Mouse (Mus musculus): ENCODE data around the gene Gprin2. TPM values are rescaled to one million over a fixed set of nuclear protein-coding genes. Genes with fewer than 3 reads are reported as not detected.

Gene Gprin2
- polyA plus RNA-seq, 1 experiment from 2014 or later: 0.27 TPM

DNA sequence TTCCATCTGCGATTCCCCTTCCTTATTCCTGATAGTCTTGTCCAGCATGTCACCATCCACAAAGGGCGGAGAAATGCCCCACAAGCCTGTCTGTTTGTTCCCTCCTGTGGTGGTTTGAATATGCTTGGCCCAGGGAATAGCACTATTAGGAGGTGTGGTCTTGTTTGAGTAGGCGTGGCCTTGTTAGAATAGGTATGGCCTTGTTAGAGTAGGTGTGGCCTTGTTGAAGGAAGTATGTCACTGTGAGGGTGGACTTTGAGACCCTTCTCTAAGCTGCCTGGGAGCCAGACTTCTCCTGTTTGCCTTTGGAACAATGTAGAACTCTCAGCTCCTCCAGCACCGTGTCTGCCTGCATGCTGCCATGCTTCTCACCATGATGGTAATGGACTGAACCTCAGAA lies 8.5 kb upstream of the Gprin2 start:
- no peak overlapping the region for H3K27ac ChIP-seq (ENCODE audit: low read length)
- H3K4me2 ChIP-seq (ENCODE audit: low read depth, low read length): no peak overlapping the region
- WGBS: 85% methylated on average over 4 of the region's 4 CpGs
- no peaks in the 10 kb centered on the region for H3K9me3 ChIP-seq (ENCODE audit: control insufficient read depth, low read length)
- no peak for ATAC-seq
- no peaks in the 10 kb centered on the region for H3K27me3 ChIP-seq (replicated peaks; ENCODE audit: control insufficient read depth, insufficient read depth, low read length)
- H3K4me3 ChIP-seq (ENCODE audit: low read length): no peak overlapping the region
- H3K36me3 ChIP-seq (ENCODE audit: control insufficient read depth, insufficient read depth, low read length): no peaks in the 10 kb centered on the region
- H3K9ac ChIP-seq (ENCODE audit: low read depth, low read length): no peak overlapping the region
- H3K4me1 ChIP-seq (ENCODE audit: control insufficient read depth, insufficient read depth, low read length): no peaks in the 10 kb centered on the region

- ATAC-seq: no peak
- Histone ChIP-seq H3K27me3 (replicated peaks; ENCODE audit: control insufficient read depth, insufficient read depth, low read length) (no peaks in the 10 kb centered on the region), H3K4me1 (ENCODE audit: control insufficient read depth, insufficient read depth, low read length) (no peaks in the 10 kb centered on the region), H3K9me3 (ENCODE audit: control insufficient read depth, low read length) (no peaks in the 10 kb centered on the region), H3K4me3 (ENCODE audit: low read length) (no peak overlapping the region), H3K36me3 (ENCODE audit: control insufficient read depth, insufficient read depth, low read length) (no peaks in the 10 kb centered on the region), H3K27ac (ENCODE audit: low read length) (no peak overlapping the region), H3K9ac (ENCODE audit: low read depth, low read length) (no peak overlapping the region), H3K4me2 (ENCODE audit: low read depth, low read length) (no peak overlapping the region)
- WGBS: 59% methylated on average over 4 of the region's 4 CpGs
These were observed 7.6 kb upstream of the Gprin2 start for GRCm38 (mm10) chr14:34209080-34209479.

DNA sequence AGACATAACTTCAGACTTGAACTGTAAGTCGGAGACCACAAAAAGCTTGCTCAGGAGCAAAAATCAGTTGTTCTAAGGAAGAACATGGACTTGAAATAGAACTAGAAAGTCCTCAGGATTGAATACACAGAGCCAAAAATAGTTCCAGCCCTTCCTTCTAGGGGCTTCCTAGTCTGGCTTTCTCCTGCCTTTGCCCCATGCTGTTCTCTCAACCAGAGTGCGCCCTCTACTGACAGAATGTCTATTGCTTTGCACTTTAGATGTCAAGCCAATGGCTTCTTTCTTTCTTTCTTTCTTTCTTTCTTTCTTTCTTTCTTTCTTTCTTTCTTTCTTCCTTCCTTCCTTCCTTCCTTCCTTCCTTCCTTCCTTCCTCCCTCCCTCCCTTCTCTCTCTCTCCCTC lies 7.2 kb upstream of the Gprin2 start:
- no peaks in the 10 kb centered on the region for H3K27me3 ChIP-seq (replicated peaks; ENCODE audit: control insufficient read depth, insufficient read depth, low read length)
- no peaks in the 10 kb centered on the region for H3K36me3 ChIP-seq (ENCODE audit: control insufficient read depth, insufficient read depth, low read length)
- no peak overlapping the region for H3K4me3 ChIP-seq (ENCODE audit: low read length)
- no peak overlapping the region for H3K9ac ChIP-seq (ENCODE audit: low read depth, low read length)
- no peak overlapping the region for H3K27ac ChIP-seq (ENCODE audit: low read length)
- no peak overlapping the region for H3K4me2 ChIP-seq (ENCODE audit: low read depth, low read length)
- WGBS: 49% methylated on average over 2 of the region's 2 CpGs
- ATAC-seq: no peak
- H3K9me3 ChIP-seq (ENCODE audit: control insufficient read depth, low read length): no peaks in the 10 kb centered on the region
- no peaks in the 10 kb centered on the region for H3K4me1 ChIP-seq (ENCODE audit: control insufficient read depth, insufficient read depth, low read length)

GRCm38 (mm10) chr14:34207996-34208395 lies 6.5 kb upstream of the Gprin2 start:
- H3K9me3 ChIP-seq (ENCODE audit: control insufficient read depth, low read length): no peaks in the 10 kb centered on the region
- 81% methylated on average over 6 of the region's 6 CpGs for WGBS
- H3K27me3 ChIP-seq (replicated peaks; ENCODE audit: control insufficient read depth, insufficient read depth, low read length): no peaks in the 10 kb centered on the region
- no peak overlapping the region for H3K9ac ChIP-seq (ENCODE audit: low read depth, low read length)
- no peak overlapping the region for H3K4me3 ChIP-seq (ENCODE audit: low read length)
- H3K36me3 ChIP-seq (ENCODE audit: control insufficient read depth, insufficient read depth, low read length): no peaks in the 10 kb centered on the region
- no peaks in the 10 kb centered on the region for H3K4me1 ChIP-seq (ENCODE audit: control insufficient read depth, insufficient read depth, low read length)
- H3K27ac ChIP-seq (ENCODE audit: low read length): no peak overlapping the region
- no peak for ATAC-seq
- H3K4me2 ChIP-seq (ENCODE audit: low read depth, low read length): no peak overlapping the region

- peak overlapping the region; percentile 73 for H3K4me3 ChIP-seq (ENCODE audit: low read length)
- no peaks in the 10 kb centered on the region for H3K9me3 ChIP-seq (ENCODE audit: control insufficient read depth, low read length)
- no peaks in the 10 kb centered on the region for H3K36me3 ChIP-seq (ENCODE audit: control insufficient read depth, insufficient read depth, low read length)
- H3K27me3 ChIP-seq (replicated peaks; ENCODE audit: control insufficient read depth, insufficient read depth, low read length): peaks cover 5% of the 10 kb centered on the region
- peak overlapping the region; percentile 67 for H3K9ac ChIP-seq (ENCODE audit: low read depth, low read length)
- 10% methylated on average over 19 of the region's 19 CpGs for WGBS
- ATAC-seq: peak; percentile 66
- peaks cover 2% of the 10 kb centered on the region; the same call in 1 of the 2 replicates for H3K4me1 ChIP-seq (ENCODE audit: control insufficient read depth, insufficient read depth, low read length)
- no peak overlapping the region for H3K27ac ChIP-seq (ENCODE audit: low read length)
- peak overlapping the region; percentile 97 for H3K4me2 ChIP-seq (ENCODE audit: low read depth, low read length)
These were observed 669 bp downstream of the Gprin2 start for GRCm38 (mm10) chr14:34200738-34201230.

DNA sequence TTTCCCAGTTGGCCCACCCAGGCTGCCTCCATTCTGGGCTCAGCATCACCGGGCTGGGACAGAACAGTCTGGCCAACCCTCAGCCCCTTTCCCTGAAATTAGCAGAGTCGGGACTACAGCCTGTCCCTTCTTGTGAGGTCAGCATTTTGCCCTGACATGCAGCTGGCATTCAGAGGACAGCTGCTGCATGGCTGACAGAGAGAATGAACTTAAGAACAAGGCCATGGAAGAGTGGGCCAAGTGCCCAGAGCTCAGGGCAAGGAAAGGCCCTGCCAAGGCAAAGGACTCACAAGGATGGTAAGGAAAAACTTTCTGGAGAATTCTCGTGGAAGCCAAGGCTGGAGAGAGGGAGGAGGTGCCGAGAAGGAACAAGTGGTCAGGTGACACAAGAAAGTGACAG lies 4.7 kb downstream of the Gprin2 start:
- 45% methylated on average over 4 of the region's 4 CpGs for WGBS
- Histone ChIP-seq H3K4me3 (ENCODE audit: low read length) (no peak overlapping the region), H3K27ac (ENCODE audit: low read length) (no peak overlapping the region), H3K4me1 (ENCODE audit: control insufficient read depth, insufficient read depth, low read length) (peaks cover 2% of the 10 kb centered on the region; the same call in 1 of the 2 replicates), H3K9ac (ENCODE audit: low read depth, low read length) (no peak overlapping the region), H3K36me3 (ENCODE audit: control insufficient read depth, insufficient read depth, low read length) (no peaks in the 10 kb centered on the region), H3K27me3 (replicated peaks; ENCODE audit: control insufficient read depth, insufficient read depth, low read length) (peaks cover 5% of the 10 kb centered on the region), H3K9me3 (ENCODE audit: control insufficient read depth, low read length) (no peaks in the 10 kb centered on the region), H3K4me2 (ENCODE audit: low read depth, low read length) (no peak overlapping the region)
- ATAC-seq: no peak

GRCm38 (mm10) chr14:34195466-34195865 lies 6.0 kb downstream of the Gprin2 start:
- Histone ChIP-seq H3K27ac (ENCODE audit: low read length) (no peak overlapping the region), H3K4me1 (ENCODE audit: control insufficient read depth, insufficient read depth, low read length) (no peaks in the 10 kb centered on the region), H3K4me2 (ENCODE audit: low read depth, low read length) (no peak overlapping the region), H3K27me3 (replicated peaks; ENCODE audit: control insufficient read depth, insufficient read depth, low read length) (peaks cover 5% of the 10 kb centered on the region), H3K9me3 (ENCODE audit: control insufficient read depth, low read length) (no peaks in the 10 kb centered on the region), H3K4me3 (ENCODE audit: low read length) (no peak overlapping the region), H3K36me3 (ENCODE audit: control insufficient read depth, insufficient read depth, low read length) (no peaks in the 10 kb centered on the region), H3K9ac (ENCODE audit: low read depth, low read length) (no peak overlapping the region)
- WGBS: 89% methylated on average over 15 of the region's 15 CpGs
- no peak for ATAC-seq

- no peak overlapping the region for H3K9ac ChIP-seq (ENCODE audit: low read depth, low read length)
These were observed 7.6 kb downstream of the Gprin2 start for GRCm38 (mm10) chr14:34193879-34194278.

DNA sequence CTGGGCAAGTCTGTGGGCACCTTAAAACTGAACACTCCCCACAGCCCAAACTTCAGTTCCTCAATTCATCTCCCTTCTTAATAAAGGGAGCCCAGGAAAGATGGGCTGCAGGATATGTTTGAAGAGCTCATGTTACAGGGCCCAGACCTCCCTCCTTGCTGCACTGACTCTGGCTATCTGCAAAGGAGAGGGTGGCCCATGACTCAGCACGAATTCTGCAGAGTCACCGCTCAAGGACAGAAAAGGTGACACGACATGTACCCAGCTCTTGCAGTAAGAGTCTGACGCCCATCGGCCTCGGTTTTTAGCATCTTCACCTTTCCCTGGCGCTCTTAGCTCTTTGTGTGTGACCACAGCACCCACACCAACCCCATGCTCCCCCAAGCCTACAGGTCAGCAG lies 11.1 kb downstream of the Gprin2 start:
- ATAC-seq: no peak
- H3K4me2 ChIP-seq (ENCODE audit: low read depth, low read length): no peak overlapping the region
- no peak overlapping the region for H3K27ac ChIP-seq (ENCODE audit: low read length)
- H3K9me3 ChIP-seq (ENCODE audit: control insufficient read depth, low read length): no peaks in the 10 kb centered on the region
- no peaks in the 10 kb centered on the region for H3K4me1 ChIP-seq (ENCODE audit: control insufficient read depth, insufficient read depth, low read length)
- H3K9ac ChIP-seq (ENCODE audit: low read depth, low read length): no peak overlapping the region
- H3K4me3 ChIP-seq (ENCODE audit: low read length): no peak overlapping the region
- H3K27me3 ChIP-seq (replicated peaks; ENCODE audit: control insufficient read depth, insufficient read depth, low read length): no peaks in the 10 kb centered on the region
- WGBS: 78% methylated on average over 7 of the region's 7 CpGs
- no peaks in the 10 kb centered on the region for H3K36me3 ChIP-seq (ENCODE audit: control insufficient read depth, insufficient read depth, low read length)

More at GRCm38 (mm10) chr14:34193879-34194278, 7.6 kb downstream of the Gprin2 start:
- WGBS: 69% methylated on average over 4 of the region's 4 CpGs
- H3K27ac ChIP-seq (ENCODE audit: low read length): no peak overlapping the region
- H3K4me3 ChIP-seq (ENCODE audit: low read length): no peak overlapping the region
- no peaks in the 10 kb centered on the region for H3K9me3 ChIP-seq (ENCODE audit: control insufficient read depth, low read length)
- no peaks in the 10 kb centered on the region for H3K36me3 ChIP-seq (ENCODE audit: control insufficient read depth, insufficient read depth, low read length)
- no peak for ATAC-seq
- no peak overlapping the region for H3K4me2 ChIP-seq (ENCODE audit: low read depth, low read length)
- H3K27me3 ChIP-seq (replicated peaks; ENCODE audit: control insufficient read depth, insufficient read depth, low read length): no peaks in the 10 kb centered on the region
- H3K4me1 ChIP-seq (ENCODE audit: control insufficient read depth, insufficient read depth, low read length): no peaks in the 10 kb centered on the region

- no peaks in the 10 kb centered on the region for H3K4me1 ChIP-seq (ENCODE audit: control insufficient read depth, insufficient read depth, low read length)
These were observed 12.8 kb downstream of the Gprin2 start for GRCm38 (mm10) chr14:34188629-34189028.

More at GRCm38 (mm10) chr14:34188629-34189028, 12.8 kb downstream of the Gprin2 start:
- Histone ChIP-seq H3K27ac (ENCODE audit: low read length) (no peak overlapping the region), H3K27me3 (replicated peaks; ENCODE audit: control insufficient read depth, insufficient read depth, low read length) (no peaks in the 10 kb centered on the region), H3K36me3 (ENCODE audit: control insufficient read depth, insufficient read depth, low read length) (no peaks in the 10 kb centered on the region), H3K4me2 (ENCODE audit: low read depth, low read length) (no peak overlapping the region), H3K9ac (ENCODE audit: low read depth, low read length) (no peak overlapping the region), H3K4me3 (ENCODE audit: low read length) (no peak overlapping the region), H3K9me3 (ENCODE audit: control insufficient read depth, low read length) (no peaks in the 10 kb centered on the region)
- WGBS: 77% methylated on average over 5 of the region's 5 CpGs
- no peak for ATAC-seq
